Mouse (Mus musculus) hindbrain, postnatal 0 days (tissue): Measurements from ENCODE around the gene Gse1. TPM values are rescaled to one million over a fixed set of nuclear protein-coding genes. Genes with fewer than 3 reads are reported as not detected.

Experiments used
- ATAC-seq: fragments of 200-750 bp; cut with Nextera tagmentation; 2 replicates; pipeline ENCODE4 v1.8.0; 2017; ENCODE audit warnings: mild to moderate bottlenecking, moderate TSS enrichment, moderate library complexity
- DNase-seq: peaks from one replicate; pipeline ENCODE4 v3.0.0-alpha.2; 2015; ENCODE audit warnings: low spot score
- H3K27ac ChIP-seq: fragments of 300-500 bp; sonication (generic); 2 replicates; pipeline ENCODE4 v1.5.1; 2014; ENCODE audit warnings: mild to moderate bottlenecking
- H3K27me3 ChIP-seq: fragments of 300-500 bp; sonication (generic); 2 replicates; pipeline ENCODE4 v1.6.1; 2014; ENCODE audit warnings: low read length, mixed read lengths; ENCODE audit not compliant: insufficient read depth
- H3K36me3 ChIP-seq: fragments of 300-500 bp; sonication (generic); 2 replicates; pipeline ENCODE4 v1.6.1; 2014; ENCODE audit warnings: low read length, mixed read lengths; ENCODE audit not compliant: insufficient read depth
- H3K4me1 ChIP-seq: fragments of 300-500 bp; sonication (generic); 2 replicates; pipeline ENCODE4 v1.6.1; 2014; ENCODE audit warnings: antibody characterized with exemption, low read length, mixed read lengths; ENCODE audit not compliant: insufficient read depth
- H3K4me2 ChIP-seq: fragments of 300-500 bp; sonication (generic); 2 replicates; pipeline ENCODE4 v1.6.1; 2014; ENCODE audit warnings: low read depth, mild to moderate bottlenecking, low read length, moderate library complexity, mixed read lengths
- H3K4me3 ChIP-seq: fragments of 300-500 bp; sonication (generic); 2 replicates; pipeline ENCODE4 v1.5.1; 2014; ENCODE audit warnings: low read length
- H3K9ac ChIP-seq: fragments of 300-500 bp; sonication (generic); replicated peaks from 2 replicates; pipeline ENCODE4 v1.6.1; 2014; ENCODE audit warnings: mild to moderate bottlenecking, low read length, moderate library complexity, mixed read lengths
- H3K9me3 ChIP-seq: fragments of 300-500 bp; sonication (generic); 2 replicates; pipeline ENCODE4 v1.6.1; 2016; ENCODE audit warnings: low read length, mixed read lengths
- CTCF ChIP-seq: IDR thresholded peaks from 2 replicates; pipeline ENCODE4 v1.5.1; 2016; ENCODE audit warnings: antibody characterized with exemption, control low read depth, low read depth
- WGBS: fragments of 180-500 bp; shearing (Covaris S2); extraction: QIAGEN DNeasy Blood & Tissue Kit; methylation state at CpG from one replicate; pipeline ENCODE4 v1.1.7; 2014; 5-methylcytosine and 5-hydroxymethylcytosine counted together
- polyA plus RNA-seq: library from polyadenylated mRNA; unstranded; fragments of >200 nt; fragmentation: Nextera tagmentation; extraction: Ambion mirVana; gene quantifications from 2 replicates; pipeline ENCODE4 v1.2.1, GENCODE M21; 2015
- total RNA-seq: library from RNA; depleted of rRNA; stranded (reverse); fragments of >200 nt; gene quantifications from 2 replicates; pipeline ENCODE4 v1.2.3, GENCODE M21; 2014

Gse1 gene
- total and polyA plus RNA-seq, 2 experiments from 2014 or later: 13.4 to 48.3 TPM

DNA sequence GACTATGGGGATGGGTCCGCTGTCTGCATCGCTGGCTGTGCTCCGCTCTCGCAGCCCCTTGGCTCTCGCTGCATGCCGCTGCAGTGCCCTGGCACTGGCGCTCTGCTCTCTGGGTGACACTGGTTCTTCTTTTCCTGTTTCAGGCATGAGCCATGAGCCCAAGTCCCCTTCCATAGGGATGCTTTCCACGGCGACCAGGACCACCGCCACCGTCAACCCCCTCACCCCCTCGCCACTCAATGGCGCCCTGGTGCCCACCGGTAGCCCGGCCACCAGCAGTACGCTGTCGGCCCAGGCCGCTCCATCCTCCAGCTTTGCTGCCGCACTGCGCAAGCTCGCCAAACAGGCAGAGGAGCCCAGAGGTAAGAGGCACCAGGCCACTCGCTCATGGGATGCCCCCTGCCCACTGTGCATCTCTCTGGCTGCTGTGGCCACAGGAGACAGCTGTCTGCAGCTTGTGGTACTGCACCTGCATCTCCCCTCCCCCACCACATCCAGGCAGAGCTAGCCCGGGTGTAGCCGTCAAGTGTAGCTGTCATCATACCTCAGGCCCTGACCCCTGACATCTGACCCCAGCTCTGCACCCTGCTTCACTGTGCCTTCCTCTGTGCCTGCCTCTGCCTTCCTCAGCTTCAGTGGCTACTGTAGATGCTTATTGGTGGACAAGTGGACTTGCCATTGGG lies 325.3 kb downstream of the Gse1 start:
- Histone ChIP-seq H3K9ac (no peak overlapping the region), H3K27ac (no peak overlapping the region), H3K36me3 (no peaks in the 10 kb centered on the region), H3K4me3 (no peak overlapping the region), H3K4me1 (peaks cover 63% of the 10 kb centered on the region), H3K9me3 (no peaks in the 10 kb centered on the region), H3K27me3 (no peaks in the 10 kb centered on the region), H3K4me2 (no peak overlapping the region)
- WGBS: 86% methylated on average over 24 of the region's 24 CpGs
- peak; percentile 50 for TF ChIP-seq CTCF
- DNase-seq (no peak), ATAC-seq (no peak)

DNA sequence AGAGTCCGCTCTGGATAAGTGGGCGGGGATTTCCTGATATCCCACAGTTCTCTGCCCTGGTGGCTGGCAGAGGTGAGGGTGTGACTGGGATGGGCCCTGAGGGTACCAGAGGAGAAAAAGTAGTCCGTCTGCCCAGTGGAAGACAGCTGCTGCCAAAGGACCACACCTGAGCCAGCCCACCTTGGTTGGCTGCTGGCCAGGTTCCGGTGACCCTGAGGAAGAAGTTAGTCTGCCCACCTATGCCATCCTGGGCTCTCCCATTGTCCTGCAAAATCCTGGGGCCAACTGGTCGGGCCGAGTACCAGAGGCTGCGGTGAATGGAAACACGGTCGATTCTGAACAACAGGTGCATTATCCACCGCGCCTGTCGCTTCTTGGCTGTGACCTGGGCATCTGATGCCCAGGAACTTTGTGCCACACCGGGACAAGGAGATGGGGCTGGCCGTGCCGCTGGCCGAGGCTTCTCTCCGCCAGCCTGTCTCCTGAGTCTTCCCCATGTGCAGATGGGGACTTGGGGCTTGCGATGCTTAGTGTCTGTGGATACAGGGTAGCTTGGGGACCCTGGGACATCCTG lies 326.3 kb downstream of the Gse1 start:
- peaks cover 62% of the 10 kb centered on the region for H3K4me1 ChIP-seq
- 80% methylated on average over 18 of the region's 18 CpGs for WGBS
- DNase-seq: no peak

DNA sequence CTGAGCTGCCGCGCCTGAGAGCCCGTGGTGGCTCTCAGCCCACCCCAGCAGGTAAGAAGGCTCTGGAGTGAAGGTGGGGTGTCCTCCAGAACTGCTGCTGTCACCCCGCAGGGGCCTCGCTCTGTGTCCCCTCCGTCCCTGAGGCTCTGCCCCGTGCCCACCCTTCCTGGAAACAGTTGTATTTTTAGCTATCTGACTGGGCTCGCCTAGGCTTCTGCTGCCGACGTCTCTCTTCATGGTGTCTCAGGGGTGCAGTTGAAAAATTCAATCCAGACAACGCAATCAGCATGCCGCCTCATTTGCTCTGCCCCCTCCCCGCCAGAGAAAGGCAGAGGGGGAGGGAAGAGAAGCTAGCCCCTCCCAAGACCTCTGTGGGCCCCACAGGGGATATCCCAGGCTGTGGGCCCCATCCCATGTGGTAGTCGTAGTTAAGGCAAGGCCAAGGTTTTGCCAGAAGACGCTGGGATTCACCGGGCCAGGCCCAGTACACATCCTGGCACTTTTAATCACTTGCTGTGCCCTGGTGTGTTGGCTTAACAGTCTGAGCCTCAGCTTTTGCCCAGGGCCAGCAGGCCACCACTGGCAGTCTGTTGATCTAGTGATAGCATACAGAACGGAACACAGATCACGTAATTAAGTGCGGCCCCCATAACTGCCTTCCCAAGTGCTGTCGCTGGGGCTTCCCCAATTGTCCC lies 328.1 kb downstream of the Gse1 start:
- Histone ChIP-seq H3K4me2 (no peak overlapping the region), H3K9ac (peak overlapping the region; percentile 37; the same call in 1 of the 2 replicates), H3K27ac (peak overlapping the region; percentile 45; the same call in 1 of the 2 replicates), H3K36me3 (no peaks in the 10 kb centered on the region), H3K4me3 (no peak overlapping the region), H3K4me1 (peaks cover 57% of the 10 kb centered on the region), H3K27me3 (no peaks in the 10 kb centered on the region), H3K9me3 (no peaks in the 10 kb centered on the region)
- WGBS: 42% methylated on average over 20 of the region's 20 CpGs
- TF ChIP-seq CTCF: no peak
- no peak for ATAC-seq
- peak; percentile 50 for DNase-seq

More for the DNA sequence above, 326.3 kb downstream of the Gse1 start:
- Histone ChIP-seq H3K36me3 (no peaks in the 10 kb centered on the region), H3K27me3 (no peaks in the 10 kb centered on the region), H3K9ac (no peak overlapping the region), H3K4me2 (no peak overlapping the region), H3K27ac (no peak overlapping the region), H3K4me3 (no peak overlapping the region), H3K9me3 (no peaks in the 10 kb centered on the region)
- TF ChIP-seq CTCF: no peak
- no peak for ATAC-seq

DNA sequence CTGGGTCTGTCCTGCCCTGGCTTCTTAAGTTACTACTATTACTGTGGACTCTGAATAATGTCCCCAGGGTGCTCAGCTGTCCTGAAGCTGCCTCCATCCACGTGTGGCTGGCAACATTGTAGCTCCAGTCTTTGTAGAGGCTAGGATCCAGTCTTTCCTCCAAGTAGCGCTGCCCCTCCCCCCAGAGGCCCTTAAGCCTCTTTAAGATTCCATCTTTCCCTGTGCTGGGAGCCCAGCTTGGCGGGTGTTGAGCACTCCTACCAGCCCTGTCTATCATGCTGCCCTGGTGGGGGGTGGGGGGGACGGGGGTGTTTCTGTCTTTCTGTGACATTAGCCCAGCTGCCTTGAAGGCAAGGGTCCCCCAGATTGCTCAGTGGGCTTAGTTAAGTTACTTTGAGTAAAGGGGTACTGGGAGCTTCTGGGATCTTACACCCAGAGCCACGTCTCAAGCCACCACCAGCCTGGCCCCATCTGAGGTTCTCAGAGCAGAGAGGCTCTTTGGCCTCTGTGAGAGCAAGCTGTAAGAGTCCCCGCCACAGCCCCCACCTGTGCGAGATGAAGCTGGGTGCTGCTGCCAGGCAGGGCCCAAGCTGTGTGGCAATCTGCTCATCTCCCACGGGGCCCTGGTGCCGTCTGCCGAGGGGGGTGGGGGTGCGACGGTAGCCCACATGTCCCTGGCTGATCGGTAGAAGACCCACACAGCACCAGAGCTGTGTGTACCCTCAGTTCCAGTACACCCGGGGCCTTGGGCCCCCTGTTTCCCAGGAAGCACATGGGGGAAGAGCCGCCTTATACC lies 329.1 kb downstream of the Gse1 start:
- no peak overlapping the region for H3K4me3 ChIP-seq
- H3K9me3 ChIP-seq: no peaks in the 10 kb centered on the region
- DNase-seq: no peak
- peaks cover 49% of the 10 kb centered on the region for H3K4me1 ChIP-seq
- no peak for ATAC-seq
- H3K4me2 ChIP-seq: no peak overlapping the region
- TF ChIP-seq CTCF: no peak
- H3K27ac ChIP-seq: no peak overlapping the region
- H3K27me3 ChIP-seq: no peaks in the 10 kb centered on the region
- 43% methylated on average over 15 of the region's 15 CpGs for WGBS
- H3K36me3 ChIP-seq: no peaks in the 10 kb centered on the region
- H3K9ac ChIP-seq: 0 out of 2 replicates have a peak overlapping the region, but pooled peaks have one; percentile 1

DNA sequence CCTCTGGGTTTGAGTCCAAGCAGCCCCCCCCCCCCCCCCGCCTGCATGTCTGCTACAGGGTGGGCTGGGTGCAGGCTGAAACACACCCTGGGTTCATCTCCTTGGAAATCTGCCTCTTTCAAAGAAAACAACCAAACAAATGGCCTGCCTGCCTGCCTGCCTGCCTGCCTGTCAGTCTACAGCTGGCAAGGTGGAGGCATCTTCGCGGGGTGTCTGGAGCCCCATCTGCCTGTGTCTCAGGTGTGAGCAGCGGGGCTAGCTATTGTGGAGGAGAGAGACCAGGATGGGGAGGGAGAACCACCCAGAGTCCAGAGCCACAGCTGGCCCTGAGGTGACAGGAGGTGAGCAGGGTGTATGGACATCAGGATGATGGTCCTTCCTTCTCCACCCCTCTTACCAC lies 329.9 kb downstream of the Gse1 start:
- ATAC-seq: no peak
- peaks cover 52% of the 10 kb centered on the region for H3K4me1 ChIP-seq

DNA sequence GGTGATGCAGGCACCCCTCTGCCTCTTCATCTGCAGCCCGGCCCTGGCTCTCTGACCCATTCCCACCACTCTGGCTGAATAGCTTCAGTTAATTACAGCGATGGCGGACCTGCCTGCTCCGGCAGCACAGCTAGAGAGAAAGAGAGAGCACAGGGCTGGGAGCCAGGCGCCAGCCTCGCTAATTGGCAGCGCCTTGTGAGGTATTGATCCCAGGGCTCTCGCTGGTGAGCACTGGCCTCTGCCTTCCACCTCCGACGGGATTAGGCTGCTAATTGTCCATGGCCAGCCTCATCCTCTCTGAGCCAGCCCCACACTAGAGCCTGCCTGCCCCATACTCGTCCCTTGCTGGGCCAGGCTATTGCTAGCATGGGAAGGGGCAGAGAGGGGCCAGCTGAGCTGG lies 331.4 kb downstream of the Gse1 start:
- 0 out of 2 replicates have a peak overlapping the region, but pooled peaks have one; percentile 8 for H3K4me2 ChIP-seq
- DNase-seq (peak; percentile 61), ATAC-seq (no peak)
- TF ChIP-seq CTCF: no peak
- no peaks in the 10 kb centered on the region for H3K27me3 ChIP-seq
- no peak overlapping the region for H3K4me3 ChIP-seq
- H3K27ac ChIP-seq: no peak overlapping the region
- WGBS: 16% methylated on average over 11 of the region's 11 CpGs
- H3K9ac ChIP-seq: peak overlapping the region; percentile 23; the same call in 1 of the 2 replicates
- peaks cover 67% of the 10 kb centered on the region for H3K4me1 ChIP-seq
- H3K36me3 ChIP-seq: no peaks in the 10 kb centered on the region
- H3K9me3 ChIP-seq: no peaks in the 10 kb centered on the region

More for the DNA sequence above, 329.9 kb downstream of the Gse1 start:
- Histone ChIP-seq H3K4me3 (no peak overlapping the region), H3K9ac (no peak overlapping the region), H3K27ac (no peak overlapping the region), H3K27me3 (no peaks in the 10 kb centered on the region), H3K36me3 (no peaks in the 10 kb centered on the region), H3K9me3 (no peaks in the 10 kb centered on the region), H3K4me2 (no peak overlapping the region)
- no peak for TF ChIP-seq CTCF
- 69% methylated on average over 4 of the region's 4 CpGs for WGBS
- no peak for DNase-seq
